Comparison of ENCODE assay signal across 10 mouse cellular contexts in the genomic region with DNA sequence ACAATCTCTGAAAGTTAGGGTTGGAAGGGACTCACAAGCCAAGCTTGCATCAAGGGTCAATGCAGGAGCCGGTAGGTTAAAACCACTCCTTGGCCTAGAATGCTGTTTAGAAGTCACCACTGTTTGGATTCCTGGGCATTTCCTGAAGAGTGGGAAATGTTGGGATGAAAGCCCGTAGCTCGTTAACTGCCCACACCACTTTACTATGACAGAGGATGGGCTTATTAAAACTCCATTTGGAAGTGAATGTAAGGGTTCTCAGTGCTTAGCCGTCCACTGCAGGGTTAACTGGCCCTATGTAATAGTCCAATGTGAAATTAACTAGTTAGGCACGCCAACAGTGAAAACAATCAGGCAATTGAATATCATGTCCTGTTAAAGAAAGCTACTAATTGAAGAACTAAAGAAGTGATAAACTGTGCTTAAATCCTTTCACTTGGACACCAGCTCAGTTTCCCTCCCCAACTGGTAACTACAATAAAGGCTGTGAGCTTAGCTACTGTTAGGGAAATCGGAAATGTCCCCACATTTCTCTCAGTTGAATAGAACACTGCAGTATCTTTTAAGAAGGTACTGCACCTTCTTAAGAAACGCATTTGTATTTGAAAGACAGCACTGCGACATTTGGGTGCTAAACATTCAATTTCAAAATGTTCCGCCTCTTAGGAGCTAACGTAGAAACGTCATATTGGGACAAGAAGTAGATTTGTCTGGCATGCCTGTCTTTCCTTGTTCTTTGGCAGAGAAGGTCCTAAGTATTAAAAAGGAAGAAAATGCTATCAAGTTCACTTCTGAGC. TPM values are rescaled to one million over a fixed set of nuclear protein-coding genes. Genes with fewer than 3 reads are reported as not detected.
A peak's percentile ranks its signal among the peaks of the same experiment; 100 is the strongest.
DNase-seq lines count a peak whose midpoint lies in the region; ATAC-seq and TF ChIP-seq lines count a peak whose summit lies in the region.
"Had no signal": no experiment of that assay in that cellular context is flagged by ENCODE, and none has a peak within 500 bp of the region (broad histone marks: within the 10 kb centered on the region; RNA-seq: fewer than 3 reads in every experiment).

No protein-coding gene starts in this region.

- peak overlapping the region; percentile 89 for H3K9ac ChIP-seq in heart, adult 2 months (ENCODE audit: low read depth, low read length)
- H3K9ac ChIP-seq in ES-Bruce4 (ENCODE audit: low read depth, poor library complexity, severe bottlenecking) = peak overlapping the region; percentile 19; the same call in 1 of the 2 replicates
- H3K9ac ChIP-seq in forebrain, embryonic 16.5 days (replicated peaks; ENCODE audit: low read depth, low read length) = no peak overlapping the region; the same call in 1 of the 2 replicates
- H3K9ac ChIP-seq in liver, embryonic 13.5 days = 0 out of 2 replicates have a peak overlapping the region, but pooled peaks have one; percentile 66

- H3K9me3 ChIP-seq in ES-Bruce4 (replicated peaks; ENCODE audit: control insufficient read depth, insufficient read depth, low read length, poor library complexity, severe bottlenecking) = peaks cover 8% of the 10 kb centered on the region; the same call in 1 of the 2 replicates
- no peaks in the 10 kb centered on the region for H3K9me3 ChIP-seq in forebrain, embryonic 16.5 days (ENCODE audit: control insufficient read depth, low read length)
- no peaks in the 10 kb centered on the region for H3K9me3 ChIP-seq in liver, embryonic 13.5 days (replicated peaks)

- peak overlapping the region; percentile 97 for H3K27ac ChIP-seq in heart, adult 2 months
- H3K27ac ChIP-seq in ES-Bruce4 (ENCODE audit: insufficient read depth, low read length) = no peak overlapping the region
- H3K27ac ChIP-seq in forebrain, embryonic 16.5 days (ENCODE audit: low read length) = no peak overlapping the region
- H3K27ac ChIP-seq in liver, embryonic 13.5 days = peak overlapping the region; percentile 73; the same call in 1 of the 2 replicates

- TF ChIP-seq EP300 in heart, adult 2 months (IDR thresholded peaks at IDR 0.05; ENCODE audit: insufficient read depth, low read depth, low read length) = no peak
- no peak for TF ChIP-seq EP300 in ES-Bruce4 (IDR thresholded peaks at IDR 0.05; ENCODE audit: insufficient read depth, low read depth, low read length)

- ATAC-seq in forebrain, embryonic 16.5 days = no peak
- ATAC-seq in liver, embryonic 13.5 days (ENCODE audit: low read depth) = no peak

- H3K4me2 ChIP-seq in forebrain, embryonic 16.5 days (ENCODE audit: low read length) = peak overlapping the region; percentile 97; the same call in 1 of the 2 replicates
- H3K4me2 ChIP-seq in liver, embryonic 13.5 days = peak overlapping the region; percentile 55

- peaks cover 8% of the 10 kb centered on the region for H3K4me1 ChIP-seq in heart, adult 2 months (ENCODE audit: control insufficient read depth, insufficient read depth, low read length)
- no peaks in the 10 kb centered on the region for H3K4me1 ChIP-seq in ES-Bruce4 (ENCODE audit: control insufficient read depth, insufficient read depth, low read length)
- peaks cover 12% of the 10 kb centered on the region for H3K4me1 ChIP-seq in forebrain, embryonic 16.5 days (replicated peaks; ENCODE audit: control insufficient read depth, insufficient read depth, low read length)
- H3K4me1 ChIP-seq in liver, embryonic 13.5 days (replicated peaks) = peaks cover 12% of the 10 kb centered on the region; the same call in 1 of the 2 replicates

- 12% methylated on average over 11 of the region's 11 CpGs for WGBS in heart, adult 2 months
- WGBS in forebrain, embryonic 16.5 days = 17% methylated on average over 11 of the region's 11 CpGs
- 44% methylated on average over 11 of the region's 11 CpGs for WGBS in liver, embryonic 13.5 days (ENCODE audit: insufficient replicate concordance)

- TF ChIP-seq POLR2A in heart, adult 2 months (IDR thresholded peaks at IDR 0.05; ENCODE audit: insufficient read depth, low read depth, low read length) = no peak
- TF ChIP-seq POLR2A in ES-Bruce4 (IDR thresholded peaks at IDR 0.05; ENCODE audit: insufficient read depth, low read length) = no peak

- no peak for TF ChIP-seq CTCF in heart, adult 2 months (IDR thresholded peaks at IDR 0.05)
- TF ChIP-seq CTCF in ES-Bruce4 (IDR thresholded peaks at IDR 0.05; ENCODE audit: low read depth, low read length) = no peak

- intact Hi-C loops in heart, adult 2 months (cut with DNase I) = loop anchor here (1.0 to 5.0 kb wide), 3 partner anchors 10 to 117 kb away; a partner anchor contains a TSS

- H3K36me3 ChIP-seq in heart, adult 2 months (ENCODE audit: control insufficient read depth, insufficient read depth, low read length) = peaks cover 19% of the 10 kb centered on the region
- H3K36me3 ChIP-seq in ES-Bruce4 (ENCODE audit: control insufficient read depth, insufficient read depth, low read length, poor library complexity, severe bottlenecking) = no peaks in the 10 kb centered on the region
- H3K36me3 ChIP-seq in forebrain, embryonic 16.5 days (ENCODE audit: control insufficient read depth, insufficient read depth) = no peaks in the 10 kb centered on the region
- no peaks in the 10 kb centered on the region for H3K36me3 ChIP-seq in liver, embryonic 13.5 days

- H3K4me3 ChIP-seq in heart, adult 2 months = peak overlapping the region; percentile 81
- no peak overlapping the region for H3K4me3 ChIP-seq in ES-Bruce4 (ENCODE audit: low read depth, low read length)
- peak overlapping the region; percentile 55 for H3K4me3 ChIP-seq in forebrain, embryonic 16.5 days (replicated peaks; ENCODE audit: low read length)
- peak overlapping the region; percentile 56 for H3K4me3 ChIP-seq in liver, embryonic 13.5 days (replicated peaks)

- peaks cover 2% of the 10 kb centered on the region; the same call in 1 of the 2 replicates for H3K79me2 ChIP-seq in heart, adult 2 months (replicated peaks; ENCODE audit: control insufficient read depth, insufficient read depth, low read length)

- no peak for DNase-seq in heart, adult 2 months
- DNase-seq in heart, adult 8-10 months (ENCODE audit: low spot score) = no peak
- DNase-seq in liver, embryonic 13.5 days = no peak
- no peak for DNase-seq in thymus, adult 18-20 months
- DNase-seq in spleen, postnatal 4 days (ENCODE audit: low spot score in 2 of 2) = no peak
- DNase-seq in kidney, adult 8-10 months = no peak
- DNase-seq: left cerebral cortex, postnatal 4 days; thymus, postnatal 14 days had no signal

- no peaks in the 10 kb centered on the region for H3K27me3 ChIP-seq in heart, adult 2 months (ENCODE audit: control insufficient read depth, insufficient read depth, low read length)
- no peaks in the 10 kb centered on the region; the same call in 1 of the 2 replicates for H3K27me3 ChIP-seq in ES-Bruce4 (ENCODE audit: control insufficient read depth, insufficient read depth, low read length, poor library complexity, severe bottlenecking)
- H3K27me3 ChIP-seq in forebrain, embryonic 16.5 days (replicated peaks; ENCODE audit: control insufficient read depth, insufficient read depth, low read length) = peaks cover 3% of the 10 kb centered on the region; the same call in 1 of the 2 replicates
- H3K27me3 ChIP-seq in liver, embryonic 13.5 days = peaks cover 35% of the 10 kb centered on the region

RNA-seq across cellular contexts. Expression of a gene that starts 1.1 kb away (rescaled TPM):
- total RNA-seq in heart, adult 2 months (2021) = 10 to 100 TPM in 1 of 2 experiments, 1 to 10 TPM in 1; 7.8 to 10.5 TPM
- polyA plus RNA-seq in heart, adult 2 months (2012; rRNA removed) = 0.64 and 2.4 TPM in 2 replicates
- total RNA-seq in heart, adult 8-10 months (2022) = 10 to 100 TPM in 1 of 4 experiments, 1 to 10 TPM in 3; 7.6 to 12.9 (median 9.2) TPM
- 7.0 TPM in 1 of 2 replicates, not detected in the other for polyA plus RNA-seq in ES-Bruce4 (2011; ENCODE audit: insufficient read depth, insufficient read length, low read depth, missing spikeins)
- polyA plus RNA-seq in forebrain, embryonic 16.5 days (2015; fragmentation: Nextera tagmentation; extraction: Ambion mirVana) = 1.8 and 2.1 TPM in 2 replicates
- polyA plus RNA-seq in liver, embryonic 13.5 days (2015; fragmentation: Nextera tagmentation; extraction: Ambion mirVana) = 2.9 and 3.4 TPM in 2 replicates

RNA-seq across cellular contexts. Expression of a gene that starts 1.2 kb away (rescaled TPM):
- 10 to 100 TPM; 34.8 TPM for total RNA-seq in heart, adult 2 months (2021)
- 6.8 and 14.0 TPM in 2 replicates for polyA plus RNA-seq in heart, adult 2 months (2012; rRNA removed)
- total RNA-seq in heart, adult 8-10 months (2022) = 10 to 100 TPM; 24.4 to 34.2 (median 33.7) TPM
- 5.0 and 5.2 TPM in 2 replicates for polyA plus RNA-seq in ES-Bruce4 (2011; ENCODE audit: insufficient read depth, insufficient read length, low read depth, missing spikeins)
- 6.6 and 6.8 TPM in 2 replicates for polyA plus RNA-seq in forebrain, embryonic 16.5 days (2015; fragmentation: Nextera tagmentation; extraction: Ambion mirVana)
- 2.6 and 3.1 TPM in 2 replicates for polyA plus RNA-seq in liver, embryonic 13.5 days (2015; fragmentation: Nextera tagmentation; extraction: Ambion mirVana)

RNA-seq across cellular contexts. Expression of a gene that starts 10.6 kb away (rescaled TPM):
- 10 to 100 TPM; 15.6 to 18.0 TPM for total RNA-seq in heart, adult 2 months (2021)
- 16.1 and 16.5 TPM in 2 replicates for polyA plus RNA-seq in heart, adult 2 months (2012; rRNA removed)
- 10 to 100 TPM; 14.1 to 19.2 (median 17.9) TPM for total RNA-seq in heart, adult 8-10 months (2022)
- polyA plus RNA-seq in ES-Bruce4 (2011; ENCODE audit: insufficient read depth, insufficient read length, low read depth, missing spikeins) = 26.3 and 26.7 TPM in 2 replicates
- polyA plus RNA-seq in forebrain, embryonic 16.5 days (2015; fragmentation: Nextera tagmentation; extraction: Ambion mirVana) = 4.2 and 4.5 TPM in 2 replicates
- 4.3 and 5.1 TPM in 2 replicates for polyA plus RNA-seq in liver, embryonic 13.5 days (2015; fragmentation: Nextera tagmentation; extraction: Ambion mirVana)

Comparison
In these comparisons a context has a peak if more than half of its experiments do, and no peak if none do; other contexts are left out.
1. H3K27ac ChIP-seq: peak in heart, adult 2 months (single experiment) and liver, embryonic 13.5 days (single experiment); none in ES-Bruce4 (single experiment) and forebrain, embryonic 16.5 days (single experiment).